Mouse (Mus musculus) adrenal gland, adult 2 months (tissue): ENCODE measurements around the gene Phactr2. TPM values are rescaled to one million over a fixed set of nuclear protein-coding genes. Genes with fewer than 3 reads are reported as not detected.

Source experiments
- DNase-seq: peaks from one replicate; pipeline ENCODE4 v3.0.0; 2021
- polyA plus RNA-seq: library from polyadenylated mRNA; depleted of rRNA; stranded (reverse); fragments of >200 nt; gene quantifications from 2 replicates; pipeline ENCODE4 v1.2.3, GENCODE M21; 2012; rRNA removed
- total RNA-seq, 2 experiments: library from RNA; stranded (reverse); gene quantifications; 2 replicates each; pipeline ENCODE4 v1.2.3; 2021

The Phactr2 gene
- total and polyA plus RNA-seq, 3 experiments: 8.0 to 27.2 (median 26.8) TPM

DNA sequence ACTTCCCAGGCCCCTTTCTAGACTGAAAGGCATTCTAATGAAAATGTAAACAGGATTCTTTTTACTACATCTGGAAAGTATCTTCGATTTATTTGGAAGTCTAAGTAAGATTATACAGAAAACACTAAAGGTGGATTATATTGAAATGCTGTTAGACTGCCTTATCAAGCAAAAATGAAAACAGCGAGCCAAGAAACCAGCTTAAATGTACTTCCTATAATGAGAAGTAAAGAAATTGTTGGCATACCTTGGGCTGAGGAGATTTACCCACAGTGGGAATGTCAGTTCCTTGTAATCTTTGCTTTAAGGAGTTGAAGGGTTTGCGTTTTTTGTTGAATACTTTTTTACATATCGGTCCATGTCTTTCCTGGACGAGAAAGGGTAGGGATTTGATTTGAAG, 305.8 kb downstream of the Phactr2 start:
- no peak for DNase-seq

DNA sequence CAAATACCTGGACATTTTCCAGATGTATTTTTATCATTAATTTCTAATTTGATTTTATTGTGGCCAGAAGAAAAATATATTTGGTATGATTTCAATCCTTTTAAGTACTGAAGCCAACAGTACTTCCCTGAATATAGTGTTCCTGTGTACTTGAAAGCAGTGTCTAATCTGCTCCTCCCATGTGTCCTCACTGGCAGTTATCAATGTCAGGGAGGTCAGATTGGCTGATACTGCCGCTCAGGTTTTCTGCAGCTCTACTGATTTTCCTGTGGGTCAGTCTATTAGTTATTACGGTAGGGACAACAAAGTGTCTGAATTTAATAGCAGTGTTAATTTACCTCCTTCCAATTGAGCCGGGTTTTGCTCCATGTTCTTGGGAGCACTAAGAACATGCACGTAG, 312.2 kb downstream of the Phactr2 start:
- no peak for DNase-seq

DNA sequence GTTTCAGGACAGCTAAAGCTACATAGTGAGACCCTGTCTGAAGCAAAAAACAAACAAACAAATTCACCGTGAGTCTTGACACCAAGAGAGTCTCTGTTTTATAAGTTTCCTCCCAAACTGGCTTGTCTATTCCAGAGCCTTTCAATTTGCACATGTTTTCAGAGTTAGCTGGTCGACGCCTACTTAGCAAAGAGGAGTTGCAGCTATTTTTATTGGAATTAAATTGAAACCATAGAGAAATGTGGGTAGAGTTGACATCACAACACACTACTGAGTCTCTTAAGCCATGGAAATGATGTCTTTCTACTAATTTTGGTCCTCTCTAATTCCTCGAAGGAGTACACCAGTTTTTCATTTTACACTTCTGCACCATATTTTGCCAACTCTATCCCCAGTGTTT, 313.3 kb downstream of the Phactr2 start:
- no peak for DNase-seq

Other genes with a start within 250 kb of the Phactr2 start
- gene Fuca2, start 25.1 kb upstream of the Phactr2 start, total RNA-seq: 10 to 100 TPM; 19.6 to 22.3 TPM
- gene Fuca2, start 25.1 kb upstream of the Phactr2 start, polyA plus RNA-seq: 8.9 and 11.7 TPM in 2 replicates
- gene Adat2, start 78.5 kb upstream of the Phactr2 start, total RNA-seq: 1 to 10 TPM; 3.2 to 4.8 TPM
- gene Adat2, start 78.5 kb upstream of the Phactr2 start, polyA plus RNA-seq: 1.4 and 1.6 TPM in 2 replicates
- gene Pex3, start 78.7 kb upstream of the Phactr2 start, total RNA-seq: 10 to 100 TPM; 32.2 to 44.4 TPM
- 7.3 and 9.2 TPM in 2 replicates for gene Pex3, start 78.7 kb upstream of the Phactr2 start, polyA plus RNA-seq